Mouse (Mus musculus): ENCODE results near the gene Ap4m1.
"Not testable (repeated sequence)": the region's sequence is repeated elsewhere in the genome, so short reads cannot be mapped to it uniquely, and the experiment has no call there.

The Ap4m1 gene

DNA sequence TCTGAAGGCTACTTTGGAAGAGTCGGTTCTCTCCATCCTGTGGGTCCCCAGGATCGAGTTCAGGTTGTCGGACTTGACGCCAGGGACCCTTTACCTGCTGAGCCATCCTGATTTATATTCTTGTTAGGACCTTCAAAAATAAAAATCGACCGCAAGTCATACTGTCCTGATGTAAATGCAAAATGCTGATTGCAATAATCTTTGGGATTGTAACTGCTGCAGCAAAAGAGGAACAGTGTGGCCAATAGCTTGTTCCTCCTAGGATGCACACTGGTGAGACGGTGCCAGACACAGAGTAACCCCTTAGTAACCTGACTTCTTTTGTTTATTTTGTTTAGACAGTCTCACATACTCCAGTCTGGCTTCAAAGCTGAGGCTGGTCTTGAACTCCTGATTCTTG, 23.7 kb downstream of the Ap4m1 start:
- DNase-seq (ENCODE audit: low spot score) = no peak

DNA sequence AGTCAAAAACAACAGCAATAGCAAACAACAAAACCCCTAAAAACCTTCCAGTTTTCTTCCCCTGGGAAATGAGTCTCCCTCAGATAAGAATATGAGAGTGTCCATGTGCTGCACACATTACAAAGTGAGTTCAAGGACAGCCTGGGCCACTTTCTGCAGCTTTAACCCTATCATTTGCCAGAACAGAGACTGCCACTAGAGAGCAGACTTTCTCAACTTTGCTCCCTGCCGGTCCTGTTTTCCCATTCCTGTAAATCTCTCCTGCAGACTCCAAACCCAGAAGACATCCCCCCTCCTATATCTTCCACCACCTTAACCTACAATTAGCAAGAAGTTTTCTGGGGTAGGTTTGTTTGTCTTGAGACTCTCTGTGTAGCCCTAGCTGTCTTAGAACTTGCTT, 27.8 kb downstream of the Ap4m1 start:
- no peak for DNase-seq (ENCODE audit: low spot score)

DNA sequence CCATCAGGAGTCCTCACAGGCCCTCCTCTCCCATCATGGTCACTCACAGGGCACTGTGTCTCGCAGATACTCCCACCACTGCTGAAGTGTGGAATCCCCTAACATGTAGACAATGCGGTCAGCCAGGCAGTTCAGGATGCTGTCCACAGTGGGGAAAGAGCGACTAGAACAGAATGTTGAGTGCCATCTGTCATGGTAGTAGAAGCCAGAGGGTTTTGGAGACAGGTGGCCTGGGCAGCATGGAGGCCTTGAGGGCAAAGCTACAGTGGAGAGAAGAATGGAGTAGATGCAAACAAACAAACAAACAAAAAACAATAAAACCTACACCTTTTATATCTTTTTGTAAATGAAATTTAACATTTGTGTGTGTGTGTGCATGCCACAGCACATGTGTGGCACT, 30.3 kb downstream of the Ap4m1 start:
- no peak for DNase-seq (ENCODE audit: low spot score)

DNA sequence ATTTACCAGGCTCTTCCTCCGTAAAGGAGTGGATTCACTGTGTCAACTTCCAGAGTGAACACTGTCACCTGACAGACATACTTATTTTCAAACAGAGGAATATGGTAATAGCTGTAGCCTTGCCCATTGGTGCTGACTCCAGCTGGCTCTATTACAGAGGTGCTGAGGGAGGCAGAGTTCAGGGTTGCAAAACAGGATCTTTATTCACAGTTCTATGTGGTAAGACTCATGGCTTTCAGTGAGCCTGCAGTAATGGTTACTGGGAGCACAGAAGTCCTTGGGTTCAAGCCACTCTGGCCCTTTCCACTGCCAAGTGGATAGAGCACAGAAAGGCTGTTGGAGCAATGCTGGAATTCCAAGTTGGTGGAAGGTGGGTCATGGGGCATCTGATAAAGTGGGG, 35.5 kb downstream of the Ap4m1 start:
- DNase-seq (ENCODE audit: low spot score) = no peak

DNA sequence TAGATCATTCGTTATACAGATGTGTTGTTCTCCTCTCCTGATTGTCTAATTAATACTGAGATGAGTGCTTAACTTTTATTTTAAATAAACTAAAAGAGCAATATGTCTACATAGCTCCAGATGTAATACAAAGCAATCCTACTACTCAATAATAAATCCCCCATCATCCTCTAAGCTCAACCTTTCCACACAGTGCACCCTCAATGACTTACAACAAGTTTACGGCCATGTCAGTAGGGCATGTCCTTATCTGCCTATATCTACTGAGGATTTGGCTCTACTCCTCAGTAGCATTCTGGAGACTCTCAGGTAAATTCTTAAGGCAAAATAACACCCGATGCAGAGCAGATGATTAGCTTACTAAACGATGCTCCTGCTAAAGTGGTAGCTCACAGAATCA, 36.1 kb downstream of the Ap4m1 start:
- no peak for DNase-seq (ENCODE audit: low spot score)

DNA sequence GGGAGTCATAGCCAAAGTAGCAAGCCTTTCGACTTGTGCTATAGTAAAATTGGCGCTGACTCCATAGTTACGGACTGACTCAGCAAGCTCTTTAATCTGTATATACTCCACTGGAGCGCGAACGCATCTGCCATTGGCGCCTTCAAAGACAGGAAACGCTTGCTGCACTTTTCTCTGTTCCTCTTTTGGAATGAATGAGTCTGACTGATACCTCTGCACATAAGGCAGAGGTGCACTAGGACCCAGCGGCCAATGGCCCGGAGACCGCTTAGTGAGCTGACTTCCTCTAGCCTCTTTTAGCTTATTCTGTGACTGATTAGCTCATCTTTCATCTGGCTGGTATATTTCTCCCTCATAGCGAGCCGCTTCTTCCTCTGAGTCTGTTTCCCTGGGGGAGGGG, 44.8 kb downstream of the Ap4m1 start:
- not testable (repeated sequence) for DNase-seq (ENCODE audit: low spot score)

DNA sequence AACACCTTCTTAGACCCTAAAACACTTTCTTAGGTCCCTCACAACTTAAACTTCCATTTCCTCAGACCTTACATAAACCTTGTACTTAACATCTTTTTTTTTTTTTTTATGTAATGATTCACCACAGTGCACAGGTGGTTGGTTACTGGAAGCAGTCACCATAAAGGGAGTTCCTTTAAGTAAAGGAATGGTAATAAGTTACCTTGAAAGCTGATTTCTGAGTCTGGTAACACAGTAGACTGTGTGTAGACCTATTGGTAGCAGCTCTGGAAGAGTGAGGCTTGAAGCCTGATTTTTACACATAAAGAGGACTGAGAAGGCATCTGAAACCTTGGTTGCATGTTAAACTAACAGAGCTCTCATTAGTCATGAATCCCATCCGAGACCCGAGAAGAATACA, 48.1 kb downstream of the Ap4m1 start:
- no peak for DNase-seq (ENCODE audit: low spot score)

DNA sequence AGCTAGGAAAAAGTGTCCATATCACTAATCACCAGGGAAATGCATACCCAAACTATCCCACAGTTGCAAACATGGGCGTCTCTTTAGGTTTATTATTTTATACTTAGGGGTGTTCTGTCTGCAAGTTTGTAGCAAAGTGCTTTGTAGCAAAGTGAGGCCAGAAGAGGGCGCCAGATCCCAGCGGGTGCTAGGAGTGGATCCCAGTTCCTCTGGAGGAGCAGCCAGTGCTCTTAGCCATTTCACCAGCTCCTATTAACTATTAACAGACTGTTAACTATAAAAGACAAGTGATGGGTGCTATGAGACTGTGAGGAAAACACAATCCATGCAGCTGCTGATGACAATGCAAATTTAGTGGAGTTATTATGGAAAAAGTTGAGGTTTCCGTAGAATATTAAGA, 50.3 kb downstream of the Ap4m1 start:
- peak; percentile 93 for DNase-seq (ENCODE audit: low spot score)

DNA sequence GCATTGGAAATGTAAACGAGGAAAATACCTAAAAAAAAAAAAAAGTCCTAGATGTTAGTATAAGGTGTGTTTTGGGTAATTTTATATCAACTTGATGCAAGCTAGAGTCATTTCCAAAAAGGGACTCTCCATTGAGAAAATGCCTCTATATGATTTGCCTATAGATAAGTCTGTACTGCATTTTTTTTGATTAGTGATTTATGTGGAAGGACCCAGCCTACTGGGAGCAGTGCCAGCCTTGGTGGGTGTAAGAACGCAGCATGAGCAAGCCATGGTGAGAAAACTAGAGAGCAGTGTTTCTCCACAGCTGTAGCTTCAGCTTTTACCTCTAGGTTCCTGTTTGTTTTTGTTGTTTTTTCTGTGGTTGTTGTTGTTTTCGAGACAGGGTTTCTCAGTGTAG, 51.5 kb downstream of the Ap4m1 start:
- DNase-seq (ENCODE audit: low spot score) = no peak

DNA sequence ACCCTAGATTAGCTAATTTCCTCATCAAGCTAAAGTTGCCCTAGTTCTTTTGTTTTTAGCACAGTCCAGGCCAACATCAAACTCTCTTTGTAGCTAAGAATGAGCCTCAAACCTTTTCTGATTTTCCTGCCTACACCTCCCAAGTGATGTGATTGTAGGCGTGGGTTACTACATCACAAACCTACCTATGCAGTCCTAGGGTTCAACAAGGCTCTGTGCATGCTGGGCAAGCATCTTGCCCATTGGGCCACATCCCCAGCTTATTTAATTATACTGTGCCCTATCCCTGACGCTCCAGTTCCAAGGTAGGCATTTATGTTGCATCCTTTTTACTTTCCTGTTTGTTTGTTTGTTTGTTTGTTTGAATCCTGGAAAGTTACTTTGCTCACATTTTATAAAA, 53.9 kb downstream of the Ap4m1 start, which contains the start of gene Nxpe5:
TSS of gene Nxpe5 (plus strand) at position 199 of the 400 bp plus-strand sequence.
- DNase-seq (ENCODE audit: low spot score) = no peak

DNA sequence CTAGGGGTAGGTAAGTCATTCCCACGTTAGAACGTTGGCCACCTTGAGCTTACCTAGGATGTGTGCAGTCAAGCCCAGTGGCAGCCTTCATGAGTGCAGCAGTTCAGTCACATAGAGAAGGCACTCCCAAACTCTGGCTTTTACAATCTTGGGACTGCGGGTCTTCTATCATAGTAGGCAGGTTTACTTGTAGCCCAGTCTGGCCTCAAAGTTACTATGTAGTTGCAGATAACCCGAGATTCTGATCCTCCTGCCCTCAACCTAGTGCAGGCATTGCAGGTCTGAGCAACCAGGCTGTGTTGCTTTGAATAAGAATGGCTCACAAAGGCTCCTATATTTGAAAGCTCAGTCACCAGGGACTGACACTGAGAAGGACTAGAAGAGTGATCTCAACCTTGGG, 54.7 kb downstream of the Ap4m1 start:
- DNase-seq (ENCODE audit: low spot score) = no peak

DNA sequence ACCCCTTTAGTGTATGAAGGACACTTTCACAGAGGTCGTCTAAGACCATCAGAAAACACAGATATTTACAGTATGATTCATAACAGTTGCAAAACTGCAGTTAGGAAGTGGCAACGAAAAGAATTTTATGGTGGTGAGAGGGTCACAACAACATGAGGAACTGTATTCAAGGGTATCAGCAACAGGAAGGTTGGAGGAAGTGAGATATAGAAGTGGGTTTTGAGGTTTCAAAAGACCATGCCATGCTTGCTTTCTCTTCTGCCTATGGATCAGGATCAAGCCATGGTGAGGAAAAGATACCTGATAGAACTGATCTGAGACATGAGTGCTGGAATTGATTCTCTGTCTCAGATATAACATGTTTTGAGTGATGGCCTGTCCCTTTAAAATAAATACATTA, 55.6 kb downstream of the Ap4m1 start:
- no peak for DNase-seq (ENCODE audit: low spot score)

DNA sequence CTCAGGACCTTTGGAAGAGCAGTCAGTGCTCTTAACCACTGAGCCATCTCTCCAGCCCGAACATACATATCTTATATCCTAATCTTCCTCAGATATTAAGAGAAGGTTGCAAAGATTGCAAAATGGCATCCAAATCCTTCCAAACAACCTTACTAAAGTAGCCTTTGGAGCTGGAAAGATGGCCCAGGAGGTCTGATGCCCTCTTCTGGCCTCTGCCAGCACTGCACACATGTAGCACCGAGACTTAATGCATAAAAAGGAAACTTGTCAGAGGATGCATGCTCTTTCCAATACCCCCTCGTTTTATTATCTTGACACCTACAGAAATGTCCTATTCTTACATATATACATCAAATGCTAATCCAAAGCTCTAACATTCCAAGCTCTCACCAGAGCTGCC, 56.2 kb downstream of the Ap4m1 start:
- no peak for DNase-seq (ENCODE audit: low spot score)

DNA sequence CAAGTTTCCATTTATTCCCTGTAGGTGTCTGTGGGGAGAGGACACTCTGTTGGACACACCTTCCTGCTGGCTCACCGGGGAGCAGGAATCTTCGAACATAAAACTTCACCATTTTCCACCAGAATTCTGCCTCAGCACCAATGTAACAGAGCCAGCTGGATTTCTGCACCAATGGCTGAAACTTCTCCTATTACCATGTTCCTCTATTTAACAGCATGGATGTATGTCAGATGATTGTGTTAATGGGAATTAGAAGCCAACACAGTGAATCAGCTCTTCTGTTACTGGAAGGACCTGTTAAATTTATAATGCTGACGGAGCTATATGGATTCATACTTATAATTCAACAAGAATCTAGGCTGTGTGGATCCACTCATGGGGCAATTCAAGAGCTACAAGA, 57.7 kb downstream of the Ap4m1 start:
- DNase-seq (ENCODE audit: low spot score) = no peak

All from urinary bladder, postnatal 14 days (tissue).